Mouse (Mus musculus): ENCODE data around the gene Gm13304.
"Not testable (repeated sequence)": the region's sequence is repeated elsewhere in the genome, so short reads cannot be mapped to it uniquely, and the experiment has no call there.

Gm13304 gene

GRCm38 (mm10) chr4:42114517-42114916 lies at the start of gene Gm13304:
Gene Gm13304 (plus strand): TSS chr4:42114817.
- not testable (repeated sequence) for DNase-seq

- DNase-seq = not testable (repeated sequence)
Measured at GRCm38 (mm10) chr4:42090907-42091306, 23.7 kb upstream of the Gm13304 start, which contains the start of gene Gm3893. Gene Gm3893 (plus strand): TSS chr4:42091207.

- not testable (repeated sequence) for DNase-seq
Measured at GRCm38 (mm10) chr4:42153136-42153535, 38.5 kb downstream of the Gm13304 start, which contains the start of gene Gm13306. Gene Gm13306 (plus strand): TSS chr4:42153436.

All from right cerebral cortex, postnatal 25 days (tissue).